Mouse (Mus musculus): ENCODE results near the gene Tmem132b. TPM values are rescaled to one million over a fixed set of nuclear protein-coding genes. Genes with fewer than 3 reads are reported as not detected.

Tmem132b gene
- polyA plus RNA-seq, 1 experiment from 2014 or later = 0.03 TPM

GRCm38 (mm10) chr5:125583836-125584235, 52.3 kb downstream of the Tmem132b start:
- Histone ChIP-seq H3K36me3 (no peaks in the 10 kb centered on the region), H3K4me2 (no peak overlapping the region), H3K27me3 (replicated peaks) (peaks cover under 1% of the 10 kb centered on the region; the same call in 1 of the 2 replicates), H3K9me3 (no peaks in the 10 kb centered on the region), H3K4me1 (peaks cover under 1% of the 10 kb centered on the region; the same call in 1 of the 2 replicates), H3K9ac (no peak overlapping the region), H3K4me3 (no peak overlapping the region), H3K27ac (replicated peaks) (no peak overlapping the region)
- ATAC-seq (ENCODE audit: extremely low read depth, insufficient number of reproducible peaks, low FRiP score, low TSS enrichment) = no peak
- WGBS = 74% methylated on average over 8 of the region's 8 CpGs

GRCm38 (mm10) chr5:125585211-125585610, 53.6 kb downstream of the Tmem132b start:
- no peak overlapping the region for H3K4me3 ChIP-seq
- H3K27ac ChIP-seq (replicated peaks) = no peak overlapping the region
- H3K9ac ChIP-seq = no peak overlapping the region
- peaks cover 9% of the 10 kb centered on the region for H3K4me1 ChIP-seq
- no peaks in the 10 kb centered on the region for H3K9me3 ChIP-seq
- WGBS = 68% methylated on average over 5 of the region's 5 CpGs
- no peaks in the 10 kb centered on the region for H3K36me3 ChIP-seq
- H3K4me2 ChIP-seq = no peak overlapping the region
- ATAC-seq (ENCODE audit: extremely low read depth, insufficient number of reproducible peaks, low FRiP score, low TSS enrichment) = no peak
- peaks cover 14% of the 10 kb centered on the region for H3K27me3 ChIP-seq (replicated peaks)

GRCm38 (mm10) chr5:125588203-125588602, 56.6 kb downstream of the Tmem132b start:
- H3K27me3 ChIP-seq (replicated peaks) = peaks cover 39% of the 10 kb centered on the region
- no peak overlapping the region for H3K9ac ChIP-seq
- no peak for ATAC-seq (ENCODE audit: extremely low read depth, insufficient number of reproducible peaks, low FRiP score, low TSS enrichment)
- peaks cover 9% of the 10 kb centered on the region for H3K4me1 ChIP-seq
- H3K36me3 ChIP-seq = no peaks in the 10 kb centered on the region
- no peaks in the 10 kb centered on the region for H3K9me3 ChIP-seq
- no peak overlapping the region for H3K4me3 ChIP-seq
- H3K4me2 ChIP-seq = no peak overlapping the region
- no peak overlapping the region for H3K27ac ChIP-seq (replicated peaks)
- WGBS = 49% methylated on average over 7 of the region's 7 CpGs

GRCm38 (mm10) chr5:125588876-125589667, 57.5 kb downstream of the Tmem132b start:
- 5% methylated on average over 18 of the region's 18 CpGs for WGBS
- Histone ChIP-seq H3K4me3 (peak overlapping the region; percentile 44), H3K27ac (replicated peaks) (no peak overlapping the region), H3K9me3 (no peaks in the 10 kb centered on the region), H3K36me3 (no peaks in the 10 kb centered on the region), H3K4me2 (peak overlapping the region; percentile 69), H3K27me3 (replicated peaks) (peaks cover 43% of the 10 kb centered on the region), H3K9ac (peak overlapping the region; percentile 62), H3K4me1 (peaks cover 9% of the 10 kb centered on the region)
- no peak for ATAC-seq (ENCODE audit: extremely low read depth, insufficient number of reproducible peaks, low FRiP score, low TSS enrichment)

GRCm38 (mm10) chr5:125598056-125598455, 66.5 kb downstream of the Tmem132b start:
- Histone ChIP-seq H3K9ac (no peak overlapping the region), H3K4me2 (no peak overlapping the region), H3K4me1 (no peaks in the 10 kb centered on the region), H3K36me3 (no peaks in the 10 kb centered on the region), H3K27me3 (replicated peaks) (peaks cover 6% of the 10 kb centered on the region; the same call in 1 of the 2 replicates), H3K4me3 (no peak overlapping the region), H3K27ac (replicated peaks) (no peak overlapping the region), H3K9me3 (no peaks in the 10 kb centered on the region)
- 71% methylated on average over 10 of the region's 10 CpGs for WGBS
- ATAC-seq (ENCODE audit: extremely low read depth, insufficient number of reproducible peaks, low FRiP score, low TSS enrichment) = no peak

- no peak for ATAC-seq (ENCODE audit: extremely low read depth, insufficient number of reproducible peaks, low FRiP score, low TSS enrichment)
Observed at GRCm38 (mm10) chr5:125607146-125607545, 75.6 kb downstream of the Tmem132b start.

GRCm38 (mm10) chr5:125609968-125610367, 78.4 kb downstream of the Tmem132b start:
- Histone ChIP-seq H3K27me3 (replicated peaks) (no peaks in the 10 kb centered on the region), H3K27ac (replicated peaks) (no peak overlapping the region), H3K9me3 (peaks cover 19% of the 10 kb centered on the region; the same call in 1 of the 2 replicates), H3K36me3 (no peaks in the 10 kb centered on the region), H3K9ac (no peak overlapping the region), H3K4me2 (no peak overlapping the region), H3K4me1 (no peaks in the 10 kb centered on the region), H3K4me3 (no peak overlapping the region)
- no peak for ATAC-seq (ENCODE audit: extremely low read depth, insufficient number of reproducible peaks, low FRiP score, low TSS enrichment)
- 52% methylated on average over 1 of the region's 1 CpGs for WGBS

More at GRCm38 (mm10) chr5:125607146-125607545, 75.6 kb downstream of the Tmem132b start:
- peaks cover 8% of the 10 kb centered on the region; the same call in 1 of the 2 replicates for H3K9me3 ChIP-seq
- H3K27me3 ChIP-seq (replicated peaks) = no peaks in the 10 kb centered on the region
- H3K27ac ChIP-seq (replicated peaks) = no peak overlapping the region
- WGBS = 72% methylated on average over 12 of the region's 12 CpGs
- no peaks in the 10 kb centered on the region for H3K36me3 ChIP-seq
- H3K4me3 ChIP-seq = no peak overlapping the region
- H3K4me1 ChIP-seq = no peaks in the 10 kb centered on the region
- no peak overlapping the region for H3K9ac ChIP-seq
- H3K4me2 ChIP-seq = no peak overlapping the region

GRCm38 (mm10) chr5:125612460-125612859, 80.9 kb downstream of the Tmem132b start:
- Histone ChIP-seq H3K9me3 (peaks cover 30% of the 10 kb centered on the region), H3K9ac (no peak overlapping the region), H3K36me3 (no peaks in the 10 kb centered on the region), H3K4me3 (no peak overlapping the region), H3K27me3 (replicated peaks) (no peaks in the 10 kb centered on the region), H3K4me1 (no peaks in the 10 kb centered on the region), H3K27ac (replicated peaks) (no peak overlapping the region), H3K4me2 (no peak overlapping the region)
- no peak for ATAC-seq (ENCODE audit: extremely low read depth, insufficient number of reproducible peaks, low FRiP score, low TSS enrichment)
- 89% methylated on average over 7 of the region's 7 CpGs for WGBS

GRCm38 (mm10) chr5:125613136-125613535, 81.6 kb downstream of the Tmem132b start:
- WGBS = 71% methylated on average over 5 of the region's 5 CpGs
- ATAC-seq (ENCODE audit: extremely low read depth, insufficient number of reproducible peaks, low FRiP score, low TSS enrichment) = no peak

GRCm38 (mm10) chr5:125614348-125614747, 82.8 kb downstream of the Tmem132b start:
- 45% methylated on average over 2 of the region's 2 CpGs for WGBS

More at GRCm38 (mm10) chr5:125613136-125613535, 81.6 kb downstream of the Tmem132b start:
- Histone ChIP-seq H3K9me3 (peaks cover 36% of the 10 kb centered on the region), H3K36me3 (no peaks in the 10 kb centered on the region), H3K27me3 (replicated peaks) (no peaks in the 10 kb centered on the region), H3K27ac (replicated peaks) (no peak overlapping the region), H3K9ac (no peak overlapping the region), H3K4me2 (no peak overlapping the region), H3K4me3 (no peak overlapping the region), H3K4me1 (no peaks in the 10 kb centered on the region)

GRCm38 (mm10) chr5:125617050-125617449, 85.5 kb downstream of the Tmem132b start:
- Histone ChIP-seq H3K27me3 (replicated peaks) (no peaks in the 10 kb centered on the region), H3K36me3 (no peaks in the 10 kb centered on the region), H3K4me3 (no peak overlapping the region), H3K9ac (no peak overlapping the region), H3K4me1 (no peaks in the 10 kb centered on the region), H3K27ac (replicated peaks) (no peak overlapping the region), H3K9me3 (peaks cover 32% of the 10 kb centered on the region), H3K4me2 (no peak overlapping the region)
- no peak for ATAC-seq (ENCODE audit: extremely low read depth, insufficient number of reproducible peaks, low FRiP score, low TSS enrichment)
- WGBS = 91% methylated on average over 1 of the region's 1 CpGs

More at GRCm38 (mm10) chr5:125614348-125614747, 82.8 kb downstream of the Tmem132b start:
- H3K4me1 ChIP-seq = no peaks in the 10 kb centered on the region
- H3K27me3 ChIP-seq (replicated peaks) = no peaks in the 10 kb centered on the region
- peaks cover 40% of the 10 kb centered on the region for H3K9me3 ChIP-seq
- no peak for ATAC-seq (ENCODE audit: extremely low read depth, insufficient number of reproducible peaks, low FRiP score, low TSS enrichment)
- H3K9ac ChIP-seq = no peak overlapping the region
- H3K36me3 ChIP-seq = no peaks in the 10 kb centered on the region
- H3K4me2 ChIP-seq = no peak overlapping the region
- H3K4me3 ChIP-seq = no peak overlapping the region
- no peak overlapping the region for H3K27ac ChIP-seq (replicated peaks)
